In genomic region chr13:21906946-21907806, GRCm38 (mm10) we compare ENCODE assay signal across 8 mouse cellular contexts. TPM values are rescaled to one million over a fixed set of nuclear protein-coding genes. Genes with fewer than 3 reads are reported as not detected.
DNase-seq lines count a peak whose midpoint lies in the region; ATAC-seq lines count a peak whose summit lies in the region.

No protein-coding gene starts in this region.

- H3K27ac ChIP-seq in lung, embryonic 15.5 days, result no peak overlapping the region
- H3K27ac ChIP-seq in intestine, embryonic 14.5 days (ENCODE audit: low read depth), result no peak overlapping the region
- H3K27ac ChIP-seq in neural tube, embryonic 12.5 days, result no peak overlapping the region

- WGBS in lung, embryonic 15.5 days, result 23% methylated on average over 22 of the region's 22 CpGs
- WGBS in intestine, embryonic 14.5 days, result 29% methylated on average over 22 of the region's 22 CpGs
- 5% methylated on average over 22 of the region's 22 CpGs for WGBS in neural tube, embryonic 12.5 days

- H3K36me3 ChIP-seq in lung, embryonic 15.5 days, result no peaks in the 10 kb centered on the region
- no peaks in the 10 kb centered on the region for H3K36me3 ChIP-seq in intestine, embryonic 14.5 days (ENCODE audit: control insufficient read depth, insufficient read depth, low read length)
- H3K36me3 ChIP-seq in neural tube, embryonic 12.5 days, result no peaks in the 10 kb centered on the region

- H3K9ac ChIP-seq in lung, embryonic 15.5 days, result no peak overlapping the region
- no peak overlapping the region for H3K9ac ChIP-seq in intestine, embryonic 14.5 days (ENCODE audit: low read length)
- no peak overlapping the region for H3K9ac ChIP-seq in neural tube, embryonic 12.5 days

- H3K4me1 ChIP-seq in lung, embryonic 15.5 days, result 0 out of 2 replicates have a peak, but pooled peaks cover 4% of the 10 kb centered on the region
- peaks cover 10% of the 10 kb centered on the region; the same call in 1 of the 2 replicates for H3K4me1 ChIP-seq in intestine, embryonic 14.5 days (replicated peaks; ENCODE audit: control insufficient read depth, insufficient read depth, low read length)
- H3K4me1 ChIP-seq in neural tube, embryonic 12.5 days, result no peaks in the 10 kb centered on the region

- no peaks in the 10 kb centered on the region for H3K9me3 ChIP-seq in lung, embryonic 15.5 days
- no peaks in the 10 kb centered on the region for H3K9me3 ChIP-seq in intestine, embryonic 14.5 days (ENCODE audit: control insufficient read depth, low read length)
- H3K9me3 ChIP-seq in neural tube, embryonic 12.5 days, result no peaks in the 10 kb centered on the region

- no peak for ATAC-seq in lung, embryonic 15.5 days (ENCODE audit: borderline replicate concordance, extremely low read depth, low FRiP score, low TSS enrichment)
- 0 out of 2 replicates have a peak, but pooled peaks have one; percentile 68 for ATAC-seq in intestine, embryonic 14.5 days (replicated peaks; ENCODE audit: low FRiP score, low TSS enrichment, low read depth)
- ATAC-seq in neural tube, embryonic 12.5 days (ENCODE audit: low FRiP score, low read depth), result no peak

- no peaks in the 10 kb centered on the region for H3K27me3 ChIP-seq in lung, embryonic 15.5 days
- no peaks in the 10 kb centered on the region for H3K27me3 ChIP-seq in intestine, embryonic 14.5 days (replicated peaks; ENCODE audit: control insufficient read depth, insufficient read depth, low read length)
- no peaks in the 10 kb centered on the region for H3K27me3 ChIP-seq in neural tube, embryonic 12.5 days (replicated peaks)

- H3K4me2 ChIP-seq in lung, embryonic 15.5 days, result peak overlapping the region; percentile 17; the same call in 1 of the 2 replicates
- H3K4me2 ChIP-seq in intestine, embryonic 14.5 days (ENCODE audit: low read length), result peak overlapping the region; percentile 33
- peak overlapping the region; percentile 36; the same call in 1 of the 2 replicates for H3K4me2 ChIP-seq in neural tube, embryonic 12.5 days (replicated peaks)

- no peak for DNase-seq in lung, postnatal 14 days
- DNase-seq in c-Kit-positive CD71-positive TER-119-negative erythroid progenitor cells, embryonic 14.5 days (ENCODE audit: low read depth), result peak; percentile 73
- DNase-seq in intestine, embryonic 14.5 days (ENCODE audit: low spot score), result no peak
- DNase-seq in layer of hippocampus, adult 8-10 months (ENCODE audit: low spot score in 2 of 2), result no peak
- no peak for DNase-seq in thymus, adult 18-20 months
- DNase-seq in urinary bladder, adult 18-20 months (ENCODE audit: low spot score in 2 of 2), result no peak

- peak overlapping the region; percentile 3; the same call in 1 of the 2 replicates for H3K4me3 ChIP-seq in lung, embryonic 15.5 days
- H3K4me3 ChIP-seq in intestine, embryonic 14.5 days (ENCODE audit: low read depth, low read length), result 0 out of 2 replicates have a peak overlapping the region, but pooled peaks have one; percentile 1
- H3K4me3 ChIP-seq in neural tube, embryonic 12.5 days, result no peak overlapping the region

RNA-seq across cellular contexts. Expression of gene Zfp184, which starts 37.7 kb away (rescaled TPM):
- polyA plus RNA-seq in lung, embryonic 15.5 days (2015; fragmentation: Nextera tagmentation; extraction: Ambion mirVana), result 11.6 and 13.3 TPM in 2 replicates
- polyA plus RNA-seq in intestine, embryonic 14.5 days (2014; fragmentation: Nextera tagmentation; extraction: Ambion mirVana), result 9.8 and 13.8 TPM in 2 replicates
- polyA plus RNA-seq in neural tube, embryonic 12.5 days (2016; fragmentation: Nextera tagmentation; extraction: Ambion mirVana), result 19.1 and 19.4 TPM in 2 replicates
- total RNA-seq in layer of hippocampus, adult 8-10 months (2022), result 1 to 10 TPM; 1.9 to 4.5 (median 2.9) TPM
